Mouse (Mus musculus) heart, embryonic 11.5 days (tissue): ENCODE results near the gene Chrm3. TPM values are rescaled to one million over a fixed set of nuclear protein-coding genes. Genes with fewer than 3 reads are reported as not detected.

Experiments used
- ATAC-seq: fragments of 200-750 bp; cut with Nextera tagmentation; replicated peaks from 2 replicates; pipeline ENCODE4 v1.8.0; 2017; ENCODE audit warnings: moderate library complexity; ENCODE audit not compliant: insufficient number of reproducible peaks, low FRiP score, low TSS enrichment
- H3K27ac ChIP-seq: fragments of 300-500 bp; sonication (generic); 2 replicates; pipeline ENCODE4 v1.5.1; 2014; ENCODE audit warnings: mild to moderate bottlenecking, low read depth, low read length
- H3K27me3 ChIP-seq: fragments of 300-500 bp; sonication (generic); 2 replicates; pipeline ENCODE4 v1.6.1; 2014; ENCODE audit warnings: mild to moderate bottlenecking, low read length, mixed read lengths; ENCODE audit not compliant: control insufficient read depth, insufficient read depth
- H3K36me3 ChIP-seq: fragments of 300-500 bp; sonication (generic); 2 replicates; pipeline ENCODE4 v1.6.1; 2014; ENCODE audit warnings: mild to moderate bottlenecking, low read length, moderate library complexity, mixed read lengths; ENCODE audit not compliant: control insufficient read depth, insufficient read depth
- H3K4me1 ChIP-seq: fragments of 300-500 bp; sonication (generic); 2 replicates; pipeline ENCODE4 v1.6.1; 2014; ENCODE audit warnings: low read length; ENCODE audit not compliant: control insufficient read depth, insufficient read depth
- H3K4me2 ChIP-seq: fragments of 300-500 bp; sonication (generic); 2 replicates; pipeline ENCODE4 v1.6.1; 2014; ENCODE audit warnings: mild to moderate bottlenecking, moderate library complexity
- H3K4me3 ChIP-seq: fragments of 300-500 bp; sonication (generic); 2 replicates; pipeline ENCODE4 v1.5.1; 2014; ENCODE audit warnings: low read depth, low read length
- H3K9ac ChIP-seq: fragments of 300-500 bp; sonication (generic); 2 replicates; pipeline ENCODE4 v1.6.1; 2014; ENCODE audit warnings: mild to moderate bottlenecking, low read depth, low read length, moderate library complexity
- H3K9me3 ChIP-seq: fragments of 300-500 bp; sonication (generic); replicated peaks from 2 replicates; pipeline ENCODE4 v1.6.1; 2016; ENCODE audit warnings: low read length; ENCODE audit not compliant: control insufficient read depth
- WGBS: fragments of 180-500 bp; shearing (Covaris S2); extraction: QIAGEN DNeasy Blood & Tissue Kit; methylation state at CpG from one replicate; pipeline ENCODE4 v1.1.7; 2014; ENCODE audit not compliant: insufficient replicate concordance; 5-methylcytosine and 5-hydroxymethylcytosine counted together
- polyA plus RNA-seq: library from polyadenylated mRNA; unstranded; fragments of >200 nt; fragmentation: Nextera tagmentation; extraction: Ambion mirVana; gene quantifications from 2 replicates; pipeline ENCODE4 v1.2.1, GENCODE M21; 2014

Gene Chrm3
- polyA plus RNA-seq, 1 experiment from 2014 or later = 0.19 TPM

DNA sequence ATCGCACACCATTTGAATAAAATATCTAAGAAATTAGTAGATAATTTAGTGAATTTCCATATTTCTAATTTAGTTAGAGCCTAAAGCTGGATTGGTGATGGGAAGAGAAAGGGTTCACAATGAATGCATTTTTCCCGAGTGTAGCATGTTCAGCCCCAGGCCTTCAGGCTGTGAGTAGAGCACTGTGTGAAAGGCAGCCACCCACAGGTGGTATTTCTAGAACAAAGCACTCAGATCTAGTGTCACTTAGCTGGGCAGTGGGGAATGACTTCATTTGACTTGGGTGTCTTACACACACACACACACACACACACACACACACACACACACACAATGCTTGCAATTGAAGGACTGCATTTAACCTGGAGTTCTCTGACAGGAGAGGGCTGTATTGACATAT lies 337.5 kb downstream of the Chrm3 start:
- Histone ChIP-seq H3K4me2 (no peak overlapping the region), H3K9me3 (no peaks in the 10 kb centered on the region), H3K4me3 (no peak overlapping the region), H3K27me3 (no peaks in the 10 kb centered on the region), H3K4me1 (no peaks in the 10 kb centered on the region), H3K36me3 (no peaks in the 10 kb centered on the region), H3K9ac (no peak overlapping the region), H3K27ac (no peak overlapping the region)
- ATAC-seq = no peak
- 69% methylated on average over 2 of the region's 2 CpGs for WGBS

GRCm38 (mm10) chr13:10019252-10019651 lies 341.4 kb downstream of the Chrm3 start:
- H3K9ac ChIP-seq = no peak overlapping the region
- no peak for ATAC-seq
- H3K27me3 ChIP-seq = no peaks in the 10 kb centered on the region
- no peaks in the 10 kb centered on the region for H3K9me3 ChIP-seq
- H3K36me3 ChIP-seq = no peaks in the 10 kb centered on the region
- no peaks in the 10 kb centered on the region for H3K4me1 ChIP-seq
- H3K4me2 ChIP-seq = no peak overlapping the region
- H3K4me3 ChIP-seq = no peak overlapping the region
- H3K27ac ChIP-seq = no peak overlapping the region
- WGBS = 50% methylated on average over 1 of the region's 1 CpGs

DNA sequence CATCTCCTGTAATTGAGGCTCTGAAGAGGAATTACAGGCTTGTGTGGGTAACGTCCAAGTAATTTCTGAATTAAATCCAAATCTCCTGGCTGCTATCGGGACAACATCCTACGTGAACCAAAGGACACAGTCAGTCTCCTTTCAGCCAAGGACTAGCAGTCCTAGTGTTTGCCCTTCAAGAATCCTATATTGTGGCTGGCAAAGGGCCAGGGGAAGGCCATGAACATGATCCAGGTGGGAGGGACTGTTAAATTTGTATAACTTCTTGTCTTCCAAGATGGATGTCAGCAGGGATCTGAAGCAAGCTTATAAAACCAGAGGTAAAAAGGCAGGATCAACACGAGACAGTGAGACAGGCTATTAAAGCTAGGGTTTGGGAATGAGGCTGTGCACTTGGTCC lies 357.7 kb downstream of the Chrm3 start:
- Histone ChIP-seq H3K27me3 (no peaks in the 10 kb centered on the region), H3K9ac (no peak overlapping the region), H3K4me3 (no peak overlapping the region), H3K4me1 (no peaks in the 10 kb centered on the region), H3K9me3 (no peaks in the 10 kb centered on the region), H3K36me3 (no peaks in the 10 kb centered on the region), H3K27ac (no peak overlapping the region), H3K4me2 (no peak overlapping the region)
- WGBS = 73% methylated on average over 4 of the region's 4 CpGs
- no peak for ATAC-seq

DNA sequence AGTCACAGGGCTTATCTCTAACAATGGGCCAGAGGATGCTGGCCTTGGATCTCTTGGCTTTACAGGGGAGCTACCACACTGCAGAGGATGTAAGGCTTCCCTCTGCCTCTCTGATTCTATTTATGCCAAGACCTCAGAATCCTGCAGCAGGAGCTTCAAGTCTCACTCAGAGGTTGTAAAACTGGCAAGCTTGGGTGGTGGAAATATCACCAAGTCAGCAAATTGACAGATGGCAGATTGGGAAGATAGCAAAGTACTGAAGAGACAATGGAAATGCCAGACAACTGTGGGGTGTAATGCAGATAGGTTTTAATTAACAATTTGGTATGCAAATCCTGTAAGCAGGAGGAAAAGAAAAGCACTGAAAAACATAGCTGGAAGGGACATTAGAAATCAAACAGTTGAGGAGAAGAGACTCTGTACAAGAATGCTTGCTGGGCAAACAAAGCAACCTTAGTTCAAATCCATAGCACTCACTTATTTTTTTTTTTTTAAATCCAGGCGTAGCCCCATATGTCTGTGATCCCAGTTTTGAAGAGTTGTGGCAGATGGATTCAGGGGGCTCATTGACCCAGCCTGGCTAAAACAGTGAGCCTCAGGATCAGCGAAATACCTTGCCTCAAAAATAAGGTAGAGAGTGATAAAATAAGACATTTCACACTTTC lies 362.9 kb downstream of the Chrm3 start:
- Histone ChIP-seq H3K4me3 (no peak overlapping the region), H3K4me2 (no peak overlapping the region), H3K27ac (no peak overlapping the region), H3K4me1 (no peaks in the 10 kb centered on the region), H3K27me3 (no peaks in the 10 kb centered on the region), H3K9me3 (no peaks in the 10 kb centered on the region), H3K9ac (no peak overlapping the region), H3K36me3 (no peaks in the 10 kb centered on the region)
- 71% methylated on average over 2 of the region's 2 CpGs for WGBS
- no peak for ATAC-seq

GRCm38 (mm10) chr13:9995852-9996251 lies 364.8 kb downstream of the Chrm3 start:
- H3K36me3 ChIP-seq = no peaks in the 10 kb centered on the region
- WGBS = 73% methylated on average over 1 of the region's 1 CpGs

GRCm38 (mm10) chr13:9993571-9993970 lies 367.1 kb downstream of the Chrm3 start:
- no peaks in the 10 kb centered on the region for H3K9me3 ChIP-seq
- no peak overlapping the region for H3K4me3 ChIP-seq
- no peak overlapping the region for H3K9ac ChIP-seq
- H3K36me3 ChIP-seq = no peaks in the 10 kb centered on the region
- 88% methylated on average over 3 of the region's 3 CpGs for WGBS
- ATAC-seq = no peak
- no peaks in the 10 kb centered on the region for H3K4me1 ChIP-seq
- no peaks in the 10 kb centered on the region for H3K27me3 ChIP-seq
- H3K27ac ChIP-seq = no peak overlapping the region
- no peak overlapping the region for H3K4me2 ChIP-seq

More at GRCm38 (mm10) chr13:9995852-9996251, 364.8 kb downstream of the Chrm3 start:
- H3K4me2 ChIP-seq = no peak overlapping the region
- no peaks in the 10 kb centered on the region for H3K27me3 ChIP-seq
- H3K4me1 ChIP-seq = no peaks in the 10 kb centered on the region
- no peak for ATAC-seq
- H3K4me3 ChIP-seq = no peak overlapping the region
- no peaks in the 10 kb centered on the region for H3K9me3 ChIP-seq
- no peak overlapping the region for H3K27ac ChIP-seq
- H3K9ac ChIP-seq = no peak overlapping the region

DNA sequence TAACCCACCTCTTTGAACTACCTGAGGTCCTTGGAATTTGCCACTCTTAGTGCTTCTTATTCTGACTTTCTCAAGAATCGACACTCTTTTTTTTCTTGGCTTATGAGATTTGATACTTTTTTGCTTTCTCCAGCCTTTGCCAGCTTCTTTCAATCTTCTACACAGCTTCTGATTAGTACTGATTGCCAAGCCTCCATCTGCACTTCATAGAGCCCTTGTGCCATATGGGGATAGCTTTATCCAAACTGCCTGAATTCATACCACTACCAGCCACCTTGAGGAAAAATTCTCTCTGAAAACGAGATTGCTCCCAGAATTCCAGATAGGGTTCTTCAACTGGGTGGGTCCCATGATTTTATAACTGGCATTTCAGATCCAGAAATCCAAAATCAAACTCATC lies 368.0 kb downstream of the Chrm3 start:
- H3K9ac ChIP-seq = no peak overlapping the region
- no peaks in the 10 kb centered on the region for H3K4me1 ChIP-seq
- no peak for ATAC-seq
- no peaks in the 10 kb centered on the region for H3K36me3 ChIP-seq
- WGBS = 70% methylated on average over 2 of the region's 2 CpGs
- H3K9me3 ChIP-seq = no peaks in the 10 kb centered on the region
- no peak overlapping the region for H3K27ac ChIP-seq
- no peak overlapping the region for H3K4me2 ChIP-seq
- no peaks in the 10 kb centered on the region for H3K27me3 ChIP-seq
- no peak overlapping the region for H3K4me3 ChIP-seq

DNA sequence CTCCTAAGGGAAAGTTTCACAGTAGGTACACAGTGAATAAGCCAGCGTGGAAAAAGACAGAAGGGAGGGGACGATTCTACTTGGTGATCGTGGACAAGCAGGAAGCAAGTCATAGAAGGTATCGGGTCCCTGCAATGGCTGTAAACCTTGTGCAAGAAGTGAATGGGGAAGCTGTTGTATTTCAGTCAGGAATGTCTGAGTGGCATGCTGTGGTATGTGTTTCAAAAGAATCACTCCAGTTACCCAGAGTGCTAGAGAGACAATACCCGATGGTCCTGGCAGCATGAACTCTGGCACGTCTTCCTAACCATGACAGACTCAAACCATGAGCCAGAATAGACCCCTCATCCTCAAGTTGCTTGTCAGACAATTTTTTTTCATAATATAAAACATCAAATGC lies 375.0 kb downstream of the Chrm3 start:
- Histone ChIP-seq H3K27me3 (no peaks in the 10 kb centered on the region), H3K4me2 (no peak overlapping the region), H3K4me1 (no peaks in the 10 kb centered on the region), H3K4me3 (no peak overlapping the region), H3K27ac (no peak overlapping the region), H3K9ac (no peak overlapping the region), H3K9me3 (no peaks in the 10 kb centered on the region), H3K36me3 (no peaks in the 10 kb centered on the region)
- WGBS = 59% methylated on average over 6 of the region's 6 CpGs
- no peak for ATAC-seq

GRCm38 (mm10) chr13:9983293-9983692 lies 377.4 kb downstream of the Chrm3 start:
- Histone ChIP-seq H3K4me1 (no peaks in the 10 kb centered on the region), H3K9me3 (no peaks in the 10 kb centered on the region), H3K4me3 (no peak overlapping the region), H3K36me3 (no peaks in the 10 kb centered on the region), H3K4me2 (no peak overlapping the region), H3K27me3 (no peaks in the 10 kb centered on the region), H3K9ac (no peak overlapping the region), H3K27ac (no peak overlapping the region)
- WGBS = 53% methylated on average over 2 of the region's 2 CpGs
- no peak for ATAC-seq
